Mouse (Mus musculus): ENCODE measurements around the gene Sfpq.
A peak's percentile ranks its signal among the peaks of the same experiment; 100 is the strongest.
"Not testable (repeated sequence)": the region's sequence is repeated elsewhere in the genome, so short reads cannot be mapped to it uniquely, and the experiment has no call there.

Gene Sfpq

GRCm38 (mm10) chr4:127021151-127021945 lies at the start of gene Sfpq:
Gene Sfpq, plus strand, starts transcription at chr4:127021324.
- peak; percentile 97 to 98 for DNase-seq

GRCm38 (mm10) chr4:126977467-126977866 lies 43.7 kb upstream of the Sfpq start:
- DNase-seq: peak; percentile 42 to 83

- no peak for DNase-seq
These were observed 42.4 kb upstream of the Sfpq start for GRCm38 (mm10) chr4:126978706-126979105.

- DNase-seq: no peak
These were observed 37.8 kb upstream of the Sfpq start for GRCm38 (mm10) chr4:126983321-126983720.

GRCm38 (mm10) chr4:126983736-126984525 lies 37.2 kb upstream of the Sfpq start:
- not testable (repeated sequence) for DNase-seq

GRCm38 (mm10) chr4:126986768-126987167 lies 34.4 kb upstream of the Sfpq start:
- DNase-seq: peak in 1 of 2 experiments; percentile 13

- peak; percentile 8 to 15 for DNase-seq
These were observed 32.6 kb upstream of the Sfpq start for GRCm38 (mm10) chr4:126988503-126988902.

- DNase-seq: no peak
These were observed 30.6 kb upstream of the Sfpq start for GRCm38 (mm10) chr4:126990553-126990952.

- DNase-seq: peak in 1 of 2 experiments; percentile 43
These were observed 28.8 kb upstream of the Sfpq start for GRCm38 (mm10) chr4:126992356-126992755.

GRCm38 (mm10) chr4:126999372-126999771 lies 21.8 kb upstream of the Sfpq start:
- DNase-seq: not testable (repeated sequence)

GRCm38 (mm10) chr4:127000601-127001105 lies 20.5 kb upstream of the Sfpq start:
- DNase-seq: no peak

GRCm38 (mm10) chr4:127004384-127004783 lies 16.7 kb upstream of the Sfpq start:
- no peak for DNase-seq

GRCm38 (mm10) chr4:127005113-127005936 lies 15.8 kb upstream of the Sfpq start:
- DNase-seq: peak; percentile 54 to 76

- DNase-seq: peak; percentile 91 to 93
These were observed 5.7 kb upstream of the Sfpq start for GRCm38 (mm10) chr4:127015294-127015993.

- peak; percentile 58 to 65 for DNase-seq
These were observed 4.8 kb upstream of the Sfpq start for GRCm38 (mm10) chr4:127016366-127016765.

GRCm38 (mm10) chr4:127020411-127021150 lies 543 bp upstream of the Sfpq start:
- DNase-seq: no peak

- DNase-seq: peak; percentile 88 to 92
These were observed 984 bp downstream of the Sfpq start for GRCm38 (mm10) chr4:127021989-127022626.

GRCm38 (mm10) chr4:127023201-127023600 lies 2.1 kb downstream of the Sfpq start:
- DNase-seq: no peak

- no peak for DNase-seq
These were observed 3.1 kb downstream of the Sfpq start for GRCm38 (mm10) chr4:127024240-127024639.

GRCm38 (mm10) chr4:127026826-127027225 lies 5.7 kb downstream of the Sfpq start:
- DNase-seq: no peak
